Mouse (Mus musculus): ENCODE data around the gene Rac2.

Rac2 gene

GRCm38 (mm10) chr15:78572658-78573397 lies at the start of gene Rac2:
Rac2 (minus strand) TSS chr15:78572783.
- DNase-seq (ENCODE audit: low read depth in 1 of 2, low spot score in 2 of 2): peak; percentile 42 to 55

GRCm38 (mm10) chr15:78616973-78617372 lies 44.4 kb upstream of the Rac2 start:
- no peak for DNase-seq (ENCODE audit: low read depth in 1 of 2, low spot score in 2 of 2)

DNA sequence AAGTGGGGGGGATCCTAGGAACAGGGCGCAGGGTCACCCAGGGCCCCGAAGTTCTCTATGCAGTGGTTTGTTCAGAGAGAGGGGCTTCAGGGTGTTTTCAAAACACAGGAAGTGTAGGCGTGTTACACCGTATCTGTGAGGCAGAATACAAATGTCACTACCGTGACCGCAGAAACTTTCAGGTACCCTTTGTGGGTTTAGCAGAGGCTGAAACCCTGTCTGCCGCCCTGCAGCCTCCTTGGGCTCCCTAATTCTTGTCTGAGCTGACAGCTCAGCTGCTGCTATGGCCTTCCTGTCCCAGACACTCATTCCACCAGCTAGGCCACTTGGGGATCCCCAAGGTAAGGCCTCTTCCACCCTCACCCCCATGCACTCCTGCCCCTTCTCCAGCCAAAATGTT lies 42.0 kb upstream of the Rac2 start:
- DNase-seq (ENCODE audit: low read depth in 1 of 2, low spot score in 2 of 2): no peak

GRCm38 (mm10) chr15:78610705-78611462 lies 38.3 kb upstream of the Rac2 start:
- DNase-seq (ENCODE audit: low read depth in 1 of 2, low spot score in 2 of 2): no peak

DNA sequence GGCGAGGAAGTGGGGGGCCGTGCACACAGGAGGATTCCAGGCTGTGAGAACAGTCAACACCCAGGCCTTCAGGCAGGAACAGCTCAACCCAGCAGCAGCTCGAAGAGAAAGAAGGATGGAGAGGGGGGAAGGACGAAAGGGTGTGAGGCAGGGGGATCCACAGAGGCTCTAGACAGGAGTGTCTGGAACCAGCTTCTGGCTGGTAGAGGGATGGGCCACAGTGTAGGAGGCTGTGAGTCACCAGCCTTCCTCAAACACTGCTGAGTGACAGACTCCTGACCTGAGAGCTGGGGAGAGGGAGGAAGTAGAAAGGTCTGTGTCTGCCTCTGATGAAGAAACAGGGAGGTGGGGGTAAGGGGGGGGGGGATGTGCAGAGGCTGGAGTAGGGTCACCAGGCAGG lies 34.9 kb upstream of the Rac2 start:
- peak; percentile 53 to 64 for DNase-seq (ENCODE audit: low read depth in 1 of 2, low spot score in 2 of 2)

DNA sequence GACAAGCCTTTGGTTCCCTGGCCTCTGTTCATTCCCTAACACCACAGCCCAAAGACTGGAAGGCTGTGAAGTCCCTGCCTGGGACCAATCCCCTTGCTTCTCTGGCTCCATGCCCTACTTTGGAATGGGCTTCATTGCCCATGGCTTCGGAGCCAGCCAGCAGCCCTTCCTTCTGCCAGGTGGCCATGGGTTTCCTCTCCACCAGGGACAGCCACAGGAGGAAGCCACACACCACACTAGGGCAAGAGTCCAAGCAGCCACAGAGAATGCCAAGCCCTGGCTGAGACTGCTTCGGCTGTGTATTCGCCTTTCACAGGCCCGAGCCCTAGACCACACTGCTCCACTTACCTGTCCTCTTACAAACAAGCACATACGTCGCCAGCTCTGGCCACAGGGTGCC lies 33.5 kb upstream of the Rac2 start:
- no peak for DNase-seq (ENCODE audit: low read depth in 1 of 2, low spot score in 2 of 2)

DNA sequence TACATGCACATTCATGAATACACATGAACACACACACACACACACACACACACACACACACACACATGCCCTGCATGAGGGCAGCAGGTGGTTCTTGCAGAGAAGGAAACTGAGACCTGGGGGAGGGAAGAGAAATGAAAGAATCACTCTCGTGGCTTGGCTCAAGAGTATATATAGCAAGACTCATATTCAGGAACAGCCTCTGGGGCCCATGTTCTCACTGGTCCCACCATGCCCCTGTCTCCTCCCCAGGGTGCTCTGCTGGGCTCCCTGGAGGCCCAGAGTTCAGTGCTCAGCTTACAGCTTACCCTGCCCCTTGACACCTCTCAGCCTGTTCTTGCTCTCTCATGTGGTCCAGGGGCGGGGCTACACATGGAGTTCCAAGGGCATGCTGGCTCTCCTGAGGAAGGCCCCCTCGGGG lies 32.8 kb upstream of the Rac2 start:
- no peak for DNase-seq (ENCODE audit: low read depth in 1 of 2, low spot score in 2 of 2)

GRCm38 (mm10) chr15:78604255-78604654 lies 31.7 kb upstream of the Rac2 start:
- no peak for DNase-seq (ENCODE audit: low read depth in 1 of 2, low spot score in 2 of 2)

GRCm38 (mm10) chr15:78601180-78601579 lies 28.6 kb upstream of the Rac2 start:
- DNase-seq (ENCODE audit: low read depth in 1 of 2, low spot score in 2 of 2): no peak

- DNase-seq (ENCODE audit: low read depth in 1 of 2, low spot score in 2 of 2): no peak
Observed at GRCm38 (mm10) chr15:78599529-78600193, 27.1 kb upstream of the Rac2 start.

DNA sequence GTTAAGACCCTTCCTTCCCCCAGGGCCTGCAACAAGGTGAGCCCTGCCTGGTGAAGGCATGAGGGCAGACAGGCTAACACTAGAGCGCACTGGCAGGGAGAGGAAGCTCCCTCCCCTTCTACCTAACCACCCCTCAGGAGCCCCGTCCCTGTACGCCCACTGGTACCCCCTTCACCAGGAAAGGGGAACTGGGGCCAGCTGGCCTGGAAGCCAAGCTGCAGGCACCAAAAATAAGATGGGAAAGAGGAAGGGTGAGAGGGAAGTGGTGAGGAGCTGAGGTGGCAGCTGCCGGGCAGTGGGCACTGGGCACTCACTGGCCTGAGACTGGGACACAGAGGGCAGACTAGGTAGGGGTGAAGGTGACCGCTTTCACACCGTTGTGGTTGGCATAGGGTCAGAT lies 26.5 kb upstream of the Rac2 start:
- DNase-seq (ENCODE audit: low read depth in 1 of 2, low spot score in 2 of 2): peak; percentile 47 to 74

DNA sequence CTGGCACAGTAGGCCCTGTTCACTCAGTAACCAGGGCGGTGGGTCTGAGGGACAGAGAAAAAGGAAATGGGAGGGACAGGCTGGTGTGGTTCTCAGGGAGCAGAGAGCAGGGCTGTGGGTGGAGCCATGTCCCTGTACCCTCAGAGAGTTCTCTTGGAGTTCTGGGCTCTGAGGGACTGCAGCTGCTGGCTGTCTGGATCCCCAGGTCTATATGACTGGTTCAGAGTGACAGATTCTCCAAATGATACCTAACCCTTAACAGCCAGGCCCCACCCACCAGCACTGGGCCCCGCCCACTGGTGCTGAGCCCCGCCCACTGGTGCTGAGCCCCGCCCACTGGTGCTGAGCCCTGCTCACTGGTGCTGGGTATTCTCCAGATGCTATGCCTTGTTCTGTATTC lies 25.1 kb upstream of the Rac2 start:
- DNase-seq (ENCODE audit: low read depth in 1 of 2, low spot score in 2 of 2): peak; percentile 43 to 85

GRCm38 (mm10) chr15:78596914-78597313 lies 24.3 kb upstream of the Rac2 start, which contains the start of gene Cyth4:
Cyth4 (plus strand) TSS chr15:78597047.
- peak; percentile 61 to 66 for DNase-seq (ENCODE audit: low read depth in 1 of 2, low spot score in 2 of 2)

DNA sequence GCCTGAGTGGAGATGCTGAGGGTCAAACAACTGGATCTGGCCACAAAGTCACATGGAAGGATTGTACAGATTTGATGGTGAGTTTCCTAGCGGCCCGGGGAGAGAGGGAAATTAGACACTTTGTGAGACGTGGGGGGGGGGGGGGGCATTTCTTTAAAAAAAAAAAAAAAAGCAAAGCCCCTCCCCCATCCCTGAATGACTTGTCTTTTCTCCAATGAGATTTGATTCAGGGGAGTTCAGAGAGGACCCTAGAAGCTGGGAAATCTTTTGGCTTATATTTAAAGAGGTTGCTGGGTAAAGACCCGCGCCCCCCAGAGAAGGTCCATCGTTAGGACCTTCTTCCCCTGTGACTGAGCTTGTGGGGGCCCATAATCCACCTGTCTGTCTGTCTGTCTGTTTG lies 23.9 kb upstream of the Rac2 start:
- DNase-seq (ENCODE audit: low read depth in 1 of 2, low spot score in 2 of 2): no peak

GRCm38 (mm10) chr15:78595468-78595867 lies 22.9 kb upstream of the Rac2 start:
- DNase-seq (ENCODE audit: low read depth in 1 of 2, low spot score in 2 of 2): no peak

DNA sequence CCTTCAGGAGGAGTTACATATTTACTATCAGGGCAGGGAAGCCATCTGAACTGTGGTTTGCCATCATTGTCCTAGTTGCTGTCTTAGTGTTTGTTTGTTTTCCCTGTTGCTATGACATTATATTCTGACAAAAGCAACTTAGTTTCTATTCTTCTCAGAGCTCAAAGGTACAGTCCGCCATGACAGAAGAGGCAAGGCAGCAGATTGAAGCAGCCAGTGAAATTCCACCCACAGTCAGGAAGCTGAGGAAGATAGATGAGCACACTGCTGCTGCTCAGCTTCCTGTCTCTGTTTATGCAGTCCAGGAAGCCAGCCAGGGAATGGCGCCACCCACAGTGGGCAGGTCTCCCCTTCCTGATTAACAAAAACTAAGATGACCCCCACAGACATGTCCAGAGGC lies 22.2 kb upstream of the Rac2 start:
- DNase-seq (ENCODE audit: low read depth in 1 of 2, low spot score in 2 of 2): no peak

DNA sequence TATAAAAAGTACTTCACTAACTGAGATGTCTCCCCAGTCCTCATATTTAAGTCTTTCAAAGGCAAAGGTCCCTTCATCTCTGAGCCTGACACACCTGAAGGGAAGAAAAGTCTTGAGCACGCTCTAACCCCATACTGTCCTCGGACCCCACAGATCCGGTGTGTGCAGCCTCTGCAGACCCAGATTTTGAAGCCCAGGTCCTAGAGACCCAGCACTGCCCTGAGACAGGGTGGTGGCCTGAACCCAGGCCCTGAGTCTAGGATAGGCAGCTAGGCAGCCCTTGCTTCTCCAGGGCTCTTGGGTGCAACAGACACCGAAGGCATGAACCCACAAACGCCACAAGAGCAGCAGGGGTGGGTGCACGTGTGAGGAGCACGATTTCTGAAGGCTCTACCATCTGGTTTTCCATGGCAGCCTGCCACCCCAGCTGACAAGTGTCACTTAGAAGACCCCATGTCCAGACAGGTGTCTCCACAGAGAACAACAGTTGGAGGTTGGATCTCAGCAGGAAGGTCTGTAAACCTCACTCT lies 21.4 kb upstream of the Rac2 start:
- DNase-seq (ENCODE audit: low read depth in 1 of 2, low spot score in 2 of 2): no peak

- no peak for DNase-seq (ENCODE audit: low read depth in 1 of 2, low spot score in 2 of 2)
Observed at GRCm38 (mm10) chr15:78592452-78592968, 19.9 kb upstream of the Rac2 start.

- peak in 1 of 2 experiments; percentile 48 for DNase-seq (ENCODE audit: low read depth in 1 of 2, low spot score in 2 of 2)
Observed at GRCm38 (mm10) chr15:78591680-78592451, 19.3 kb upstream of the Rac2 start.

DNA sequence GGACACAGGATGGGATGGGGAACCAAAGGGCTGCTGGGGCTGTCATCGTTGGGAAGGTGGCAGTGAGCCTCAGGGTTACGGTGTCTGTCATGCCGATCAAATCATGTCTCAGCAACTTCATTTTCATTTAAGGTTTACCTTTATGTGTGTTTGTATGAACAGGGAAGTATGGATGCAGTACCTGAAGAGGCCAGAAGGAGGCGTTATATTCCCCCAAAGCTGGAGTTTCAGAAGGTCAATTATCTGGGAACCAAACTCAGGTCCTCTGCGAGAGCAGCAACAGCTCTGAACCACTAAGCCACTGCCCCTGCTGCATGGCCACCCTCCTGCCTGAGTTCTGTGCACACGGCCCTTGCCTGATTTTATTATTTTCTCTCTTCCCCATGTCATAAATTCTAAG lies 18.2 kb upstream of the Rac2 start:
- DNase-seq (ENCODE audit: low read depth in 1 of 2, low spot score in 2 of 2): no peak

- no peak for DNase-seq (ENCODE audit: low read depth in 1 of 2, low spot score in 2 of 2)
Observed at GRCm38 (mm10) chr15:78589936-78590335, 17.4 kb upstream of the Rac2 start.
